Mouse (Mus musculus): Measurements from ENCODE around the gene Tkt.
"Not testable (repeated sequence)": the region's sequence is repeated elsewhere in the genome, so short reads cannot be mapped to it uniquely, and the experiment has no call there.

Tkt gene

DNA sequence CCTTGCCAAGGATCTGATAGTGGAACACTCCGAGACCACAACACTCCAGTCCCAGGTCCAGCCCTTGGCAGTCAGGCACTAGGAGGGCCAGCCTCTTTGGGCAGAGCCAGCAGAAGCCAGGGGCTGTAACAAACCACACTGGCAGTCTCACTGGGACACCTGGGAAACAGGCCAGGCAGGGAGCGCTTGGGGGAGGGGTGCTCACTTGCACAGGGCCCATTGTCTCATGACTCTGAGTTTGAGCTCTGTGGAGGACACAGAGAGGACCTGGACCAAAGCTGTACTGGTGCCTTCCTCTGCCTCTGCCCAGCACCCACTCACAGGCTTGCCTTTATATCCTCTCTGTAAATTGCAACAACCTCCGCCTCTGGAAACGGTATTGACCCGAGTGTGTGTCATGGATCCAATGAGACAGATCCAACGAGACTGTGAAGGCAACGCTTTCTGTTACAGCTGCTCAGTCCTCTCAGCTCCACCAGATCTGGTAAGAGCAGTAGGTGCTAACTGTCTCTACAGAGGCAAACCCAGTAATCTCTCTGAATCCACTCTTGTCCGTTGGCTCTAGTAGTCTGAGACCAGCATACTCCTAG is at the start of gene Tkt:
TSS of gene Tkt (plus strand) at position 229 of the 590 bp plus-strand sequence.
- DNase-seq (ENCODE audit: low spot score): peak; percentile 52

GRCm38 (mm10) chr14:30504990-30505389 is 43.2 kb upstream of the Tkt start:
- DNase-seq (ENCODE audit: low spot score): no peak

- DNase-seq (ENCODE audit: low spot score): no peak
Measured at GRCm38 (mm10) chr14:30510214-30510763, 37.9 kb upstream of the Tkt start.

DNA sequence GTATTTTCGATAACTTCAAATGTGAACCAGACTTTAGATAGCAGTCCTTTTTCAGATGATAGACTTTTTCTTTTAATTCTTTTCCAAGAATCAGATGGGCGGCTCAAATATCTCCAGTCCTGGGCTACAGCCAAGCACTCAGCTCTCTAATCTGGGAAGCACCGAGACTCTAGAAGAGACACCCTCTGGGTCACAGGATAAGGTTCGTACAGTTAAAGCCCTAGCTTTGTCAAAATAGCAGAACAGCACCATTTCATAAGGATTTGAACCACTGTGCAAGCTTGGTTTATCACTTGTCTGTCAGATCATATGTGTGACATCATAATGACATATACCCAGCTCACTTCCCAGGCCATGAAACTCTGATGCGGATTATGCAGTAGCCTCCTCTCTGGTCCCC is 35.3 kb upstream of the Tkt start:
- no peak for DNase-seq (ENCODE audit: low spot score)

DNA sequence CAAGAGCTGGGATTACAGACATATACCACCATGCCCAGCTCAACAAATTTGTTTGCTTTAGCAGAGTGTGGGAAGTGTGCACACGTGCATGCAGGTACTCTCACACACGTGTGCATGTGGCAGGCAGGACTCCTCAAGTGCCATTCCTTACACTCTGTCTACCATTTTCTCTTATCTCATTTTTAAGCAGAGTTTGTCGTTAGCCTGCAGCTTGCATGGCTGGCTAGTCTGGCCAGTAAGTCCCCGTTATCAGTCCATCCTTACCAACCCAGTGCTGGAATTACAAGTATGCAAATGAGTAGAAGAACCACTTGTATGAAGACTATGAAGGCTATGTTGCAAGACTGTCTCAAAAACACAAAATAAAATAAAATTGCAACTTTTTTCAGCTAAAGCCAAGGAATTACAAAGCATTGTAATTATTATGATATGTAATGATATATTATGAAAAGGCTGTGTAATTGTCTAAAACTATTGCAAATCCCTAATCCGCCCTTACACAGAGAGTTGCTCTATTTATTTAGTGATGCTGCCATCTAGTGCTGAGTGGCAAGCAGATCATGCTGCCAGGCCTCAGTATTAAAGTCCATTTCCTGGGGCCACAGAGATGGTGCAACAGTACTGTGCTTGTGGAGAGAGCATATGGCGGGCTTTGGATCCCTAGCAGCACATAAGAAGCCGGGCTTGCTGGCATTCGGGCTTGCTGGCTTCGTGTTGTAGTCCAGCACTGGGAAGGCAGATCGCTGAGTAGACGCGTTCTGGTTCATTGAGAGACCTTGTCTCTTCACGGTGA is 32.0 kb upstream of the Tkt start:
- DNase-seq (ENCODE audit: low spot score): peak; percentile 51

DNA sequence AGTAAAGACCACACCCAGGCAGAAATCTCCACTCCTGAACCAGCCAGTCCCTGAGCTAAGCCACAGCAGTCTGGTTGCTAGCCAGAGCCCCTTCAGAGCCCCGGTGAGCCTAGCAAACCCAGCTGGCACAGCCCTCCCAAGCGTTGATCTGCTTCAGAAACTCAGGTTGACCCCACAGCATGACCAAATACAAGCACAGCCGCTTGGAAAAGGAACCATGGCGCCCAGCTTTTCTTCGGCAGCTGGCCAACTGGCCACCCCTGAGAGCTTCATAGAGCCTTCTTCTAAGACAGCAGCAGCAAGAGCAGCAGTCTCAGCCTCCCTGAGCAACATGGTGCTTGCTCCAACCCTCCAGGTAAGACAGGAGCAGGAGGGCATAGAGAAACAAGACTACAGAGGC is 28.8 kb upstream of the Tkt start:
- DNase-seq (ENCODE audit: low spot score): no peak

GRCm38 (mm10) chr14:30523356-30523755 is 24.8 kb upstream of the Tkt start:
- no peak for DNase-seq (ENCODE audit: low spot score)

DNA sequence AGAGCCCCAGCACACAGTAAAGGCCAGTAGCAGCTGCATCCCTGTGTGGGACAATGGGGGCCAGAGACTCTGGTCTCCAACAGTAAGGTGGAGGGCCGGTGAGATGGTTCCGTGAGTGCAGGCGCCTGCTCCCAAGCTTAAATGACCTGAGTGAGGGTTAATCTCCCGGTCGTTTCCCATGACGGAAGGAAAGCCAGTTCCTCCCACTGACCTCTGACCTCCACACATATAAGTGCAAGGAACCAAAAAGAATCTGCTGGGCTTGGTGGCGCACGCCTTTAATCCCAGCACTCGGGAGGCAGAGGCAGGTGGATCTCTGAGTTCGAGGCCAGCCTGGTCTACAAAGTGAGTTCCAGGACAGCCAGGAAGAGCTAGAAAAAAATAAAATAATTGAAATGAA is 19.8 kb upstream of the Tkt start:
- DNase-seq (ENCODE audit: low spot score): no peak

GRCm38 (mm10) chr14:30528961-30529360 is 19.2 kb upstream of the Tkt start:
- DNase-seq (ENCODE audit: low spot score): no peak

DNA sequence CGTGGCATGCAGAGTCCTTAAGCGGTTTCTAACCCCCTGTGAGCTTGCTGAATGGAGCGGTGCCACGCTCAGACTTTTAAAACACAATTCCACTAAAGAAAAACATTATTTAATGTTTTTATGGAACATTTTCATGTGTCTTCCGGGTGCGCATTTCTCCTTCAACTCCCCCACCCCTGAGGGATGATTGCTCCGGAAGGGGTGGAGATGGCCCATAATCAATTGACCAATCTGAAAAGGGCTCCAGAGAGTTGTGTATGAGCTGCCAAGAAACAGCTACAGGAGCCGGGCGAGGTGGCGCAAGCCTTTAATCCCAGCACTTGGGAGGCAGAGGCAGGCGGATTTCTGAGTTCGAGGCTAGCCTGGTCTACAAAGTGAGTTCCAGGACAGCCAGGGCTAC is 18.7 kb upstream of the Tkt start:
- DNase-seq (ENCODE audit: low spot score): no peak

DNA sequence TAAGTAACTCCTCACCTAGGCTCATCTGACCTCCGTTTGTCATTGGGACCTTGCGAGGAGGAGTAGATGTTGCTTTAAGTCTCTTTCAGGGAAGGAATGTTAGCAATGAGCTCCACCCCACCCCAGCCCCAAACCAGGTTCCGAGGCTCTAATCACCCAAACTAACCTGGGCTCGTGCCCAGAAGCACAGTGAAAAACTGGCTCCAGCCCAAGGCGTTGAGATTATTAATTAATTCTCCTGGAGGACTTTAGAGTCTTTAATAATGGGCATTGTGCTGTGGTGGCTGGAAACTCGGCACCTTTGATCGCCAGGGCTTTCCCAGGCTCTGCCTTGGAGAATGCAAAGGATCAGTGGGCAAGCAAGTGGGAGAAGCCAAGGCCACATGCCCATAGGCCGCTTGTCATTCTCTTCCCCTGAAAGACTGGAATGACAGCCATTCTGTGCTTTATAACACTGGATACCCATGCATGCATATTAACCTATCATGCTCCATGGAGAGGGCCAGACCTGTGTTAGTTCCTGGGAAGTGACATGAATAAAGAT is 17.4 kb upstream of the Tkt start:
- no peak for DNase-seq (ENCODE audit: low spot score)

DNA sequence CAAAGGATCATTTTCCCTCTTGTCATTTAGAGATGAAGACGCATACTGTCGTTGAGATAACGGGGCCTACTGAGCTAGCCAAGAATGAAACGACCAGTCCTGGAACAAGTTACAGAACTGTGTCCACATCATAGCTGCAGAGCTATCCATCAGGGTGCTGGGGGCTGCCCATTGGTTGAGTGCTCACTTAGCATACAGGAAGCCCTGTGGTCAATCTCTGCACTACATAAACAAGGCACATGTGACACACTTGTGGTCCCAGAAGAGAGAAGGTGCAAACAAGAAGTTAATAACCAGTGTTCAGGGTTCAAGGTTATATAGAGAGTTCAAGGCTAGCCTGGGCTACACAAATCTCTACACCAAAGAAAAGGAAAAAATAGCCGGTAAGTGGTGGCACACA is 16.7 kb upstream of the Tkt start:
- DNase-seq (ENCODE audit: low spot score): no peak

GRCm38 (mm10) chr14:30531896-30532295 is 16.3 kb upstream of the Tkt start:
- DNase-seq (ENCODE audit: low spot score): no peak

GRCm38 (mm10) chr14:30533780-30534450 is 14.2 kb upstream of the Tkt start:
- DNase-seq (ENCODE audit: low spot score): no peak

DNA sequence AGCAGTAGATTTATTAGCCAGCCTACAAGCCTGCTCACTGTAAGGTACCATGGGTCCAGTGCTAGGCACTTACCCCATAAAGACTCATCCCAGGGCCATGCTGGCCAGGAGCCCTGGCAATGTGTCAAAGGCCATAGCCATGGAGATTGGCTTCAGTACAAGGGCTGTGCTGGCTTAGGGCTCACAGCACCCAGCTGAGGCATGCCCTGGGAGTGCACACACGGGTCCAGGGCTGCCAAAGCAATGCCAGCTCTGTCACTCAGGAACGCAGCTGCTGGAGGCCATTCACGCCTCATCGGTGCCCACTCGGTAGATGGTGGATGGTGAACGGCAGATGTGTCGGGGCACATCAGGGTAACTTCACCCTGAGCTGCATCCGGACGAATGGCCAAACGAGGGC is 6.6 kb upstream of the Tkt start:
- peak; percentile 71 for DNase-seq (ENCODE audit: low spot score)

GRCm38 (mm10) chr14:30543331-30543730 is 4.8 kb upstream of the Tkt start:
- not testable (repeated sequence) for DNase-seq (ENCODE audit: low spot score)

DNA sequence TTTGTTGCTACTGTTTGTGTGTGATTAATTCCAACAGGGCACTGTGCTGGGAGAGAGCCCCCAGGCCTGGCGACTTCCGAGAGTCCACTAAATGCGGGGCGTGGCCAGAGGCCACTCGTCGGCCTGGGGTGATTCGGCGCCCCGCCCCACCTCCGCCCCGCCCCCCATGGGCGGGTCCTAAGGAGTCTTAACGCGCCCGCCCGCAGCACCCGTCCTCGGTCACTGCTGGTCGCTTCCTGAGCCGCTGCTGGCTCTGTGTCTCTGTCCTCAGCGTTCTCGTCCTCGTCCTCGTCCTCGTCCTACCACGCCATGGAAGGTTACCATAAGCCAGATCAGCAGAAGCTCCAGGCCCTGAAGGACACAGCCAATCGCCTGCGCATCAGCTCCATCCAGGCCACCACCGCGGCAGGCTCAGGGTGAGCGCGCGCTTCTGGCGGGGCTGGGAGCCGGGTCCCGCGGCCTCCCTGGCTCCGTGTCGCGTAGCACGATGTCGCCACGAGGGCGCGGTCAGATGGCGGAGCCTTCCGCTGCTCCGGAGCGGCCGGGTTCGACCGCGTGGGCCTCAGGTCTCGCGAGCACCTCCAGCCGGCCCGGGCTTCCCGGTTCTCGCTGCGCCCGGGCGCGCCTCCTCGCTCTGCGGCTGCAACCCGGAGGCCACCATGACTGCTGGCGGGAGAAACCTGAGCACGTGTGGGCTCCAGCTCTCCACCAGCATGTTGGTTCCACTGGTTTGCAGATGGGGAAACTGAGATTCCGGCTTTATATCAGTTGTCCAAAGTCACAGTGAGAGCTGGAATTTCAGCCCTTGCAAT is 1.0 kb downstream of the Tkt start:
- DNase-seq (ENCODE audit: low spot score): peak; percentile 99

GRCm38 (mm10) chr14:30549777-30550149 is 1.6 kb downstream of the Tkt start:
- no peak for DNase-seq (ENCODE audit: low spot score)

DNA sequence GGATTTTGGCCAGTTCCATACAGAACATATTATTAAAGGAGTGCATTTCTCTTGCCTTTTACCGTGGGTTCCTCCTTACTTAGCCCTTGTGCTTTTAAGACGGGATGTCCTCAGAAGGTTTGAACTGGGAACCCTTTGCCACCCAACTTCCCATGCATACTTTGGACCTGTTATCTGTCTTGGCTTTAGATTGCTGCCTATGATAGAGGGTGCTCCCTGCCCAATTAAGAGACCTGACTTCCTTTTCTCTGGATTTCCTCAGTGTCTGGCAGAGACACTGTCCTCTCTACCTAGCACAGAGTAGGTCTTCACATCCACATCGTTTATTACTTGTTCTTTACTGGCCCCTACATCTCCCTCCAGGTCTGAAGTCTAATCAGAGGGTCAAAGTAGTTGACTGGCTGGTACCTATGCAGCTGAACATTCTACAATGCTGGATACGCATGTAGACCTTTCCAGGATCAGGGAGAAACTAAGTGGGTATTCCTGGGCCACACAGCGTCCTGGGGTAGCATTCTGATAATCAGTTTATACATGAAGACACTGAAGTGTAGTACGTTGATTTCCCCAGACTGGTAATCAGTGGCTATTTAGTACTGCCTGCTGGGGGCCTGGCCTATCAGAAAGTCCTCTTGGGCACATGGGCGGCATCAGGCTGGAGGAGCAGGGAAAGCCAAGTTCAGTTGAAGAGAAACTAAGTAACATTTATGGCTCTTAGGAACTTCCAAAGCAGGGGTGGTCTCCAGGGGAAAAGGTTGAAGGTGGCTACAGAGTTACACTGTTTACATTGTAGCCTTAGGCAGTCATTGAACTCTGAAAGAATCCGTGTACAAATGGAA is 2.3 kb downstream of the Tkt start:
- DNase-seq (ENCODE audit: low spot score): no peak

GRCm38 (mm10) chr14:30551509-30551908 is 3.4 kb downstream of the Tkt start:
- DNase-seq (ENCODE audit: low spot score): no peak

GRCm38 (mm10) chr14:30551981-30552380 is 3.8 kb downstream of the Tkt start:
- no peak for DNase-seq (ENCODE audit: low spot score)
